Mouse (Mus musculus): ENCODE measurements at regions not wholly inside any gene's neighbourhood (a gene's known extent, or its start where the extent isn't known, plus 50 kb on each side); places are given as distances from the start of the nearest gene placed in this dataset.
"Not testable (repeated sequence)": the region's sequence is repeated elsewhere in the genome, so short reads cannot be mapped to it uniquely, and the experiment has no call there.

DNA sequence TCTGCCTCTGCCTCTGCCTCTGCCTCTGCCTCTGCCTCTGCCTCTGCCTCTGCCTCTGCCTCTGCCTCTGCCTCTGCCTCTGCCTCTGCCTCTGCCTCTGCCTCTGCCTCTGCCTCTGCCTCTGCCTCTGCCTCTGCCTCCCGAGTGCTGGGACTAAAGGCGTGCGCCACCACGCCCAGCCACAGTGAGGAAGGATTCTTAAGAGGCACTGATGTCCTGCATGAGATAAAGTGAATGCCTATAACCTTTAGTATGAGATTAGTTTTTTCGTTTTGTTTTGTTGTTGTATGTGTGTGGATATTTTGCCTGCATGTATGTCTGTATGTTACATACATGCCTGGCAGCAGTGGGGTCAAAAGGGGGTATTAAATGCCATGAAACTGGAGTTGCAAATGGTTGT is 63.2 kb downstream of the Hlx start:
- H3K36me3 ChIP-seq; H3K4me1 ChIP-seq (replicated peaks); H3K27me3 ChIP-seq; H3K4me3 ChIP-seq (replicated peaks); H3K9me3 ChIP-seq; ATAC-seq (ENCODE audit: insufficient number of reproducible peaks, insufficient read depth, low FRiP score, low TSS enrichment, low read depth); H3K4me2 ChIP-seq; H3K27ac ChIP-seq; H3K9ac ChIP-seq (replicated peaks): not testable (repeated sequence)
- WGBS = 90% methylated on average over 5 of the region's 5 CpGs

DNA sequence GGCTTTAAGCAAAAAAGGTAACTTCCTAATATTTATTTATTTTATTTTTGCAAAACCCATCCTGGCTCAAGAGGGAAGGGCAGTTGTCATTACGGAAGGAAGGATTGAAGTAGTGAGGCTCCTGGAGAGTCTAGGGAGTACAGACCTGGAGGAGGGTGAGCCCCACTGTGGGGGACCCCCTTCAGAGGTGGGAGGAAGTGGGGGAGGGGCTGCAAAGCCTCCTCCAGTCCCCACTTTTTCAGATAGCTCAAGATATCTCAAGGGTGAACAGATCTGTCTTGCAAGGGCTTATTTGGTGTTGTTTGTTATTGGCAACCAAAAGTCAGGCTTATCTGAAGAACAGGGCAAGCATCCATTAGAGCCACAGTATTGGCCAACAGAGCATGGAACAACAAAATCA is 64.0 kb downstream of the Hlx start:
- ATAC-seq (ENCODE audit: insufficient number of reproducible peaks, insufficient read depth, low FRiP score, low TSS enrichment, low read depth) = no peak
- H3K27me3 ChIP-seq = 0 out of 2 replicates have a peak, but pooled peaks cover 6% of the 10 kb centered on the region
- H3K4me3 ChIP-seq (replicated peaks) = no peak overlapping the region
- no peaks in the 10 kb centered on the region for H3K4me1 ChIP-seq (replicated peaks)
- WGBS = 76% methylated on average over 1 of the region's 1 CpGs
- H3K27ac ChIP-seq = no peak overlapping the region
- no peaks in the 10 kb centered on the region for H3K9me3 ChIP-seq
- no peaks in the 10 kb centered on the region for H3K36me3 ChIP-seq
- H3K9ac ChIP-seq (replicated peaks) = no peak overlapping the region
- no peak overlapping the region for H3K4me2 ChIP-seq

GRCm38 (mm10) chr1:184668022-184668421 is 64.4 kb downstream of the Hlx start:
- H3K27ac ChIP-seq = no peak overlapping the region
- no peaks in the 10 kb centered on the region for H3K4me1 ChIP-seq (replicated peaks)
- no peaks in the 10 kb centered on the region for H3K36me3 ChIP-seq
- no peak overlapping the region for H3K9ac ChIP-seq (replicated peaks)
- no peak overlapping the region for H3K4me2 ChIP-seq
- WGBS = 66% methylated on average over 2 of the region's 2 CpGs
- 0 out of 2 replicates have a peak, but pooled peaks cover 6% of the 10 kb centered on the region for H3K27me3 ChIP-seq
- ATAC-seq (ENCODE audit: insufficient number of reproducible peaks, insufficient read depth, low FRiP score, low TSS enrichment, low read depth) = no peak
- no peaks in the 10 kb centered on the region for H3K9me3 ChIP-seq
- H3K4me3 ChIP-seq (replicated peaks) = no peak overlapping the region

GRCm38 (mm10) chr1:184665243-184665642 is 67.2 kb downstream of the Hlx start:
- Histone ChIP-seq H3K27me3 (no peaks in the 10 kb centered on the region), H3K4me1 (replicated peaks) (no peaks in the 10 kb centered on the region), H3K4me2 (no peak overlapping the region), H3K27ac (no peak overlapping the region), H3K36me3 (no peaks in the 10 kb centered on the region), H3K4me3 (replicated peaks) (no peak overlapping the region), H3K9me3 (no peaks in the 10 kb centered on the region), H3K9ac (replicated peaks) (no peak overlapping the region)
- no peak for ATAC-seq (ENCODE audit: insufficient number of reproducible peaks, insufficient read depth, low FRiP score, low TSS enrichment, low read depth)
- WGBS = 89% methylated on average over 12 of the region's 12 CpGs

DNA sequence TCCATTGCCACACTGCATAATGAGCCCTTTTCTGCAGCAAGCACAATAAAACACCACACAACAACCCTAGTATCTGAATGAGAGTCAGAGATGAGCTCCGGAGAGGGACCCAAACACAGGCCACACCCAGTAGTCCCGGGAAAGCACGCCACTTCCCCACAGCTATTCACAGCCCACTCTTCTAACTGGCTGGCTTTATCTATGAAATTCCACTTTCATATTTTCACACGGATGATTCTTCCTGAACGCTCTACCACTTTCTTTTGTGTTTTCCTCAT is 68.4 kb downstream of the Hlx start:
- Histone ChIP-seq H3K27me3 (no peaks in the 10 kb centered on the region), H3K4me1 (replicated peaks) (no peaks in the 10 kb centered on the region), H3K9ac (replicated peaks) (no peak overlapping the region), H3K27ac (no peak overlapping the region), H3K4me3 (replicated peaks) (no peak overlapping the region), H3K4me2 (no peak overlapping the region), H3K9me3 (no peaks in the 10 kb centered on the region), H3K36me3 (no peaks in the 10 kb centered on the region)
- no peak for ATAC-seq (ENCODE audit: insufficient number of reproducible peaks, insufficient read depth, low FRiP score, low TSS enrichment, low read depth)
- 58% methylated on average over 5 of the region's 5 CpGs for WGBS

- no peaks in the 10 kb centered on the region for H3K36me3 ChIP-seq
- no peaks in the 10 kb centered on the region for H3K27me3 ChIP-seq
- H3K4me3 ChIP-seq (replicated peaks) = no peak overlapping the region
- WGBS = 35% methylated on average over 14 of the region's 14 CpGs
- no peaks in the 10 kb centered on the region for H3K9me3 ChIP-seq
- ATAC-seq (ENCODE audit: insufficient number of reproducible peaks, insufficient read depth, low FRiP score, low TSS enrichment, low read depth) = no peak
- H3K4me1 ChIP-seq (replicated peaks) = no peaks in the 10 kb centered on the region
- no peak overlapping the region for H3K4me2 ChIP-seq
- no peak overlapping the region for H3K27ac ChIP-seq
- H3K9ac ChIP-seq (replicated peaks) = no peak overlapping the region
Measured at GRCm38 (mm10) chr1:184663300-184664097, 68.9 kb downstream of the Hlx start.

DNA sequence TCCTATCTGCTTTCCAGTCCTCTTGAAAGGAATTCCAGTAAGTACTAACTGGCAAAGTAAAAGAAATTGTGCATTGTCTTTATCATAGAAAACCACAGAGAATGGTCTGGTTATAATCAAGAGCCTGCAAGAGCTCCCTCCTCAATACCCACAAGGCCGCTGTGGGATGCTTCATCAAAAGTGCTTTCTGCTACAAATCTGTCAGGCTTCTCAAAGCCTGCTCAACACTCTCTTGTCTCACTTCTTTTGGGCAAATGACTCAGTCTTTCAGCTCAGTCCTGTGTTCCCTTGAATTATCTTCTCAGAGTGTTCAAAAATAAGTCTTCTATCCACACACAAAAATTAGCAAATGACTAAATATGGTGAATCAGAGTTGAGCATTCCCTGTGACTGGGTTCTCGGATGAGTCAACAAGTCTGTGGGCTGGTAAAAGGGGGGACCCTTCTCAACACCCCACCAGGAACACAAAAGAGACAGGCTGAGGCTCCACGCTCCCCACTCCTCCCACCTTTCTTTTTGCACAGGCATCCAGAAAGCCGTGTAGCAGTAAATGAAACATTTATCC is 81.8 kb downstream of the Hlx start:
- no peak overlapping the region for H3K27ac ChIP-seq

GRCm38 (mm10) chr1:184647920-184648540 is 84.4 kb downstream of the Hlx start:
- Histone ChIP-seq H3K36me3 (no peaks in the 10 kb centered on the region), H3K4me1 (replicated peaks) (peaks cover 7% of the 10 kb centered on the region), H3K27ac (no peak overlapping the region), H3K9me3 (peaks cover 10% of the 10 kb centered on the region; the same call in 1 of the 2 replicates), H3K4me2 (no peak overlapping the region), H3K27me3 (peaks cover 5% of the 10 kb centered on the region; the same call in 1 of the 2 replicates), H3K4me3 (replicated peaks) (no peak overlapping the region), H3K9ac (replicated peaks) (no peak overlapping the region)
- no peak for ATAC-seq (ENCODE audit: insufficient number of reproducible peaks, insufficient read depth, low FRiP score, low TSS enrichment, low read depth)
- 86% methylated on average over 8 of the region's 8 CpGs for WGBS

More for the DNA sequence above, 81.8 kb downstream of the Hlx start:
- H3K4me2 ChIP-seq = no peak overlapping the region
- ATAC-seq (ENCODE audit: insufficient number of reproducible peaks, insufficient read depth, low FRiP score, low TSS enrichment, low read depth) = no peak
- no peak overlapping the region for H3K4me3 ChIP-seq (replicated peaks)
- 81% methylated on average over 4 of the region's 4 CpGs for WGBS
- no peak overlapping the region for H3K9ac ChIP-seq (replicated peaks)
- no peaks in the 10 kb centered on the region for H3K36me3 ChIP-seq
- H3K27me3 ChIP-seq = no peaks in the 10 kb centered on the region; the same call in 1 of the 2 replicates
- H3K4me1 ChIP-seq (replicated peaks) = no peaks in the 10 kb centered on the region
- H3K9me3 ChIP-seq = peaks cover 10% of the 10 kb centered on the region; the same call in 1 of the 2 replicates

- no peak overlapping the region for H3K9ac ChIP-seq (replicated peaks)
- H3K36me3 ChIP-seq = no peaks in the 10 kb centered on the region
- peaks cover 10% of the 10 kb centered on the region; the same call in 1 of the 2 replicates for H3K27me3 ChIP-seq
- H3K9me3 ChIP-seq = peaks cover 10% of the 10 kb centered on the region; the same call in 1 of the 2 replicates
- 10% methylated on average over 9 of the region's 9 CpGs for WGBS
- no peak overlapping the region for H3K4me2 ChIP-seq
- H3K4me3 ChIP-seq (replicated peaks) = no peak overlapping the region
- H3K4me1 ChIP-seq (replicated peaks) = peaks cover 7% of the 10 kb centered on the region
- no peak overlapping the region; the same call in 1 of the 2 replicates for H3K27ac ChIP-seq
- no peak; the same call in 1 of the 2 replicates for ATAC-seq (ENCODE audit: insufficient number of reproducible peaks, insufficient read depth, low FRiP score, low TSS enrichment, low read depth)
Measured at GRCm38 (mm10) chr1:184644767-184645598, 87.4 kb downstream of the Hlx start.

GRCm38 (mm10) chr1:184630695-184631475 is 101.5 kb downstream of the Hlx start:
- Histone ChIP-seq H3K4me1 (replicated peaks) (peaks cover 4% of the 10 kb centered on the region; the same call in 1 of the 2 replicates), H3K9me3 (no peaks in the 10 kb centered on the region), H3K27me3 (no peaks in the 10 kb centered on the region), H3K9ac (replicated peaks) (no peak overlapping the region), H3K36me3 (no peaks in the 10 kb centered on the region), H3K4me3 (replicated peaks) (no peak overlapping the region), H3K27ac (no peak overlapping the region), H3K4me2 (no peak overlapping the region)
- 81% methylated on average over 13 of the region's 13 CpGs for WGBS
- no peak for ATAC-seq (ENCODE audit: insufficient number of reproducible peaks, insufficient read depth, low FRiP score, low TSS enrichment, low read depth)

Measured in limb, embryonic 12.5 days (tissue).